Mouse (Mus musculus): ENCODE measurements around the gene Ets1. TPM values are rescaled to one million over a fixed set of nuclear protein-coding genes. Genes with fewer than 3 reads are reported as not detected.

The Ets1 gene
- polyA plus RNA-seq, 1 experiment = 7.4 TPM

DNA sequence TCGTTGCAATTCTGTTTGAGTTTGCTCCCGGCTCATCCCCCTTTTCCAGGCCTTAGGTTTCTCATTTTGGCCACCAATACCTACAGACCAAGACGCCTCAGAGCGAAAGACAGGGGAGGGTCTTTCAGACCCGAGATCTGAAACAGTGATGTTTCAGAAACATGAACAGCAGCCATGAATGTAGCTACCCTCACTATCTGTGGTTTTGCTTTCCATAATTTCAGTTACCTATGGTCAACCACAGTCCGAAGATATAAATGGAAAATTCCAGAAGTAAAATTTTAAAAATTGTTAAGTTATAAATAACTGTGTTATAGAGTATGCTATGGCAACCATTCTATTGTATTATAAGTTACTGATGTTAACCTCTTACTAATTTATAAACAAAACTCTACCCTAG lies 20.6 kb upstream of the Ets1 start:
- no peak overlapping the region for H3K27ac ChIP-seq (ENCODE audit: insufficient read depth, low read depth, low read length)

GRCm38 (mm10) chr9:32615986-32616385 lies 20.0 kb upstream of the Ets1 start:
- TF ChIP-seq POLR2A (IDR thresholded peaks at IDR 0.05; ENCODE audit: borderline replicate concordance, low read depth, low read length) = no peak
- no peak for TF ChIP-seq CTCF (IDR thresholded peaks at IDR 0.05; ENCODE audit: low read depth, low read length)
- H3K4me1 ChIP-seq (ENCODE audit: control insufficient read depth, insufficient read depth, low read length) = no peaks in the 10 kb centered on the region

More for the DNA sequence above, 20.6 kb upstream of the Ets1 start:
- H3K4me3 ChIP-seq (ENCODE audit: insufficient read depth, low read length) = no peak overlapping the region
- TF ChIP-seq POLR2A (IDR thresholded peaks at IDR 0.05; ENCODE audit: borderline replicate concordance, low read depth, low read length) = no peak
- no peak for TF ChIP-seq CTCF (IDR thresholded peaks at IDR 0.05; ENCODE audit: low read depth, low read length)
- no peaks in the 10 kb centered on the region for H3K4me1 ChIP-seq (ENCODE audit: control insufficient read depth, insufficient read depth, low read length)

DNA sequence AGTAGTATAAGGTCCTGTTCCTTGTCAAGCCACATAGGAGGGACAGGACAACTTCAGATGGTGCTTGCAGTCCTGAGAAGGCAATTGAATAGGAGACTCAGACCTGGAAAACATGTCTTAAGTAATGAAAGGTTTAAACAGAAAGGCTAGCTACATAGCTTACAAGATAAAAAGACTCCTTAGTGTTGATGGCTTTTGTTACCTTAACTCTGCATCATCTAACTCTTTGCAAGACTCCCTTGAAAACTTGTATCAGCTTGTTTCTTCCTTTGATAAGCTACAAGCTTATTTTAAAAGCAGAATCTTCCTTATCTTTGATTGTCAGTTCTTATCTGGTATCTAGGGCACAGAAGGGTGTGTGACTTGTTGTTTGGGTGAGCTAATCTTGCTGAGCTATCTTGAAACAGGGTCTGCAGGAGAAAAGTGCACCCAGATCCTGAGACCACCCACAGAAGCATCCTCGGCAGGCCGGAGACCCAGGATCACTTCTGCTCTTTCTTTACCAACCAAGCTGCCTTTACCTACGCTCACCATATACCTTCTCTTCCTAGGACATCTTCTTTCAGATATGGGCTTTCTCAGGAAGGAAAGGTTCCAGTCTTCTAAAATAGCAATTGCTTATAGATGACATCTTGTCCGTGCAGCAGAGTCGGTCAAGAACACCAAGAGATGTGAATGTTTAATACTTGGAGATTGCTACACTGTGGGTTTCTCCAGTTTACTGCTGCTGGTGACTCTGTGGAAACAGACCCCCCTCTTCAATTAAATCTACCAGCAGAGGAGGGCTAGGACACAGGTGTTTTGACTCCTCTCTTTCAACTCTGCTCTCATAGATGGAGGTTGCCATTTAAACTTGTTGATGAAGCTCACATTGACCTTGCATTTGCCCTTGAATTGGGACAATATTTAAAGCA lies 19.2 kb upstream of the Ets1 start:
- Histone ChIP-seq H3K27ac (ENCODE audit: insufficient read depth, low read depth, low read length) (no peak overlapping the region), H3K4me1 (ENCODE audit: control insufficient read depth, insufficient read depth, low read length) (no peaks in the 10 kb centered on the region), H3K4me3 (ENCODE audit: insufficient read depth, low read length) (no peak overlapping the region)
- no peak for TF ChIP-seq CTCF (IDR thresholded peaks at IDR 0.05; ENCODE audit: low read depth, low read length)
- TF ChIP-seq POLR2A (IDR thresholded peaks at IDR 0.05; ENCODE audit: borderline replicate concordance, low read depth, low read length) = no peak

More at GRCm38 (mm10) chr9:32615986-32616385, 20.0 kb upstream of the Ets1 start:
- Histone ChIP-seq H3K27ac (ENCODE audit: insufficient read depth, low read depth, low read length) (no peak overlapping the region), H3K4me3 (ENCODE audit: insufficient read depth, low read length) (no peak overlapping the region)

DNA sequence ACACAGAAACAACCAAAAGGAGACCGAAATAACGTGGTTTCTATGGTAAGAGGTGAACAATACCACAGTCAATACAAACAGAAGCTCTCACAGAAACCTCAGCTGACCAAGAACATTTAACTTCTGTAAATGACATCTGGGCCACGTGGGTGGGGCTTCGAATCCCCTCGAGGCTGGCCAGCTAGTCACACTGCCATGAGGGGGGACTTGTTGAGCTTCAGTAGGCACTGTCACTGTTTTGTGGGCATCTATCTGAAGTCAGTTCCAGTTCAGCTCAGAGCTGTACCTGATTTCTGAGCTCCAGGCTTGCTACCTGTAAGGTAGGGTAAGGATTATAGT lies 18.6 kb upstream of the Ets1 start:
- no peak for TF ChIP-seq CTCF (IDR thresholded peaks at IDR 0.05; ENCODE audit: low read depth, low read length)
- TF ChIP-seq POLR2A (IDR thresholded peaks at IDR 0.05; ENCODE audit: borderline replicate concordance, low read depth, low read length) = no peak
- Histone ChIP-seq H3K4me3 (ENCODE audit: insufficient read depth, low read length) (no peak overlapping the region), H3K27ac (ENCODE audit: insufficient read depth, low read depth, low read length) (no peak overlapping the region), H3K4me1 (ENCODE audit: control insufficient read depth, insufficient read depth, low read length) (no peaks in the 10 kb centered on the region)

DNA sequence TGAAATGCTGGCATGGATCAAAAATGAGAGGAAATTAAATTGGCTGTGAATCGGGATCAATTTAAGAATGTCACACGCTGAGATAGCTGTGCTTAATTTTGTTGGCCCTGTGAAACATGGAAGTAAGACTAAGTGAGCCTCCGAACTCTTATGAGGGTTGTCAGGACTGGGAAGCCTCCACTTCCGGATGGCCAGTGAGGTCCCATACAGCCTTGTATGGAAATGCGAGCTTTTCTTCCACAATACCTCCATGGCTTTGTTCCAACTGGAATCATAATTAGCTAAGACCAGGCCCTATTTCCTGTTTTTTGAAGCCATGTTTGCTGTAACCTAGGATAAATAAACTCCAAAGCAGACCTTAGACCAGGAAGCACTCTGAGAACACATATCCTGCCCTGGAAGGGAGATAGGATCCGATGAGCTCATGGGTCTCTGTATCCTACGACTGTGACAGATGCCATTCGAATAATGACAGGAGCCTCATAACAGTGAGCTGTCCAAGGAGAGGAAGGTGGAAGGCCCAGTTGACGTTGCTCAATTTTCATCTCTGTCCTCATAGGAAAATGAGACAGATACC lies 17.4 kb upstream of the Ets1 start:
- H3K4me3 ChIP-seq (ENCODE audit: insufficient read depth, low read length) = no peak overlapping the region
- no peaks in the 10 kb centered on the region for H3K4me1 ChIP-seq (ENCODE audit: control insufficient read depth, insufficient read depth, low read length)
- H3K27ac ChIP-seq (ENCODE audit: insufficient read depth, low read depth, low read length) = no peak overlapping the region
- TF ChIP-seq CTCF (IDR thresholded peaks at IDR 0.05; ENCODE audit: low read depth, low read length) (no peak), POLR2A (IDR thresholded peaks at IDR 0.05; ENCODE audit: borderline replicate concordance, low read depth, low read length) (no peak)

DNA sequence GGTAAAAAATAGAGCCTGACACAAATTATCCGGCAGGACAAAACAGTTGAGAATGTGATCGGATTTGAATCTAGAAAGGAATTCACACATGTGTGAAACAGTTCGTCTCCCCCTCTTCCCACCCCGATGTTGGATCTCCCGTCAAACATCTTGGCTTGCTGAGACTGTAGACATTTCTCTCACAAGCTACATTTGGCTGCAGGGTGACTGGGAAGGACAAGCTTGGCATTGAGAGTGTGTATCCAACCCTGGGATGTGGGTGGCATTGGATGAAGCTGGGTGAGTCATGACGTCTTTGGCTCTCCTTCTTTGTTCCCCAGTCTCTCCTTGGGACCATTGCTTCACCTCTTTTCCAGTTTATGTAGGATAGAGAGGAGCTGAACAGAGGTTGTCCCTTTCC lies 16.4 kb upstream of the Ets1 start:
- Histone ChIP-seq H3K4me3 (ENCODE audit: insufficient read depth, low read length) (no peak overlapping the region), H3K4me1 (ENCODE audit: control insufficient read depth, insufficient read depth, low read length) (no peaks in the 10 kb centered on the region), H3K27ac (ENCODE audit: insufficient read depth, low read depth, low read length) (no peak overlapping the region)
- TF ChIP-seq POLR2A (IDR thresholded peaks at IDR 0.05; ENCODE audit: borderline replicate concordance, low read depth, low read length) (no peak), CTCF (IDR thresholded peaks at IDR 0.05; ENCODE audit: low read depth, low read length) (no peak)

DNA sequence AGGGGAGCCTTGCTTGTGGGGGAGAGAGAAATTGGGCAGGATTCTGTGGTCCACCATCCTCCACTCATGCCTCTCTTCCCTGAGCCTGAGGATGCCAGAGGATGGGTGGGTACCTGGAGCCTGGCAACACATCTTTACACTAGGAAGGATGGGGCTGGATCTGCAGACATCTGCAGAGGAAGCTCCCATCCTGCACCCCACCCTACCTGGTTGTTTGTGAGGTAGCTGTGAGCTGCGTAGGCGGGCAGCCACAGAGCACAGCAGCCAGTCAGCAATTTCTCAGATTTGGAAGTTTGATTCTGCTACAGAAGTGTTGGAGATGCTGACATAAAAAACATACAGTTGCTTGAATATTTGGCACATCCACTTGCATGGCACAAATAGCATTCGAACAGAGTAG lies 15.6 kb upstream of the Ets1 start:
- Histone ChIP-seq H3K4me3 (ENCODE audit: insufficient read depth, low read length) (no peak overlapping the region), H3K4me1 (ENCODE audit: control insufficient read depth, insufficient read depth, low read length) (no peaks in the 10 kb centered on the region), H3K27ac (ENCODE audit: insufficient read depth, low read depth, low read length) (no peak overlapping the region)
- TF ChIP-seq POLR2A (IDR thresholded peaks at IDR 0.05; ENCODE audit: borderline replicate concordance, low read depth, low read length) (no peak), CTCF (IDR thresholded peaks at IDR 0.05; ENCODE audit: low read depth, low read length) (no peak)

GRCm38 (mm10) chr9:32629385-32629981 lies 6.5 kb upstream of the Ets1 start:
- Histone ChIP-seq H3K27ac (ENCODE audit: insufficient read depth, low read depth, low read length) (no peak overlapping the region), H3K4me1 (ENCODE audit: control insufficient read depth, insufficient read depth, low read length) (no peaks in the 10 kb centered on the region), H3K4me3 (ENCODE audit: insufficient read depth, low read length) (no peak overlapping the region)
- TF ChIP-seq CTCF (IDR thresholded peaks at IDR 0.05; ENCODE audit: low read depth, low read length) (no peak), POLR2A (IDR thresholded peaks at IDR 0.05; ENCODE audit: borderline replicate concordance, low read depth, low read length) (no peak)

DNA sequence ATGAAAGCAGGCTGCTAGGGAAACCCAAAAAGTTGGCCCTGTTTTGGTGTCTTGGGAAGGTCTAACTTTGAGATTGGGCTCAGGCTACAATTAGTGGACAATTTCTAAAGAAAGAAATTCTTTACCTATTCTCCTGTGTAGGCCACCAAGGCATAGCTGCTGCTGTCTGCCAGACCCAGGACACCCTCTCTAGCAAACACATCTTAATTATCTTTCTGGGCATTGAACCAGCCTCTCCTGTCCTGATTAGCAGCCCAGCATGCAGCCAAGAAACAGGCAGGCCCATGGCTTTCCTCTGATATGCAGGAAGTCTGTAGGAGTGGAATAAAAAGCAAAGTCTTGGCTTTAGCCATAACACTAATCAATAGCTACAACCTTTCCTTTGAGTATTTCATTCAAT lies 4.7 kb upstream of the Ets1 start:
- no peak overlapping the region for H3K4me3 ChIP-seq (ENCODE audit: insufficient read depth, low read length)
- H3K27ac ChIP-seq (ENCODE audit: insufficient read depth, low read depth, low read length) = no peak overlapping the region
- no peaks in the 10 kb centered on the region for H3K4me1 ChIP-seq (ENCODE audit: control insufficient read depth, insufficient read depth, low read length)
- no peak for TF ChIP-seq CTCF (IDR thresholded peaks at IDR 0.05; ENCODE audit: low read depth, low read length)
- TF ChIP-seq POLR2A (IDR thresholded peaks at IDR 0.05; ENCODE audit: borderline replicate concordance, low read depth, low read length) = no peak

GRCm38 (mm10) chr9:32632237-32632636 lies 3.8 kb upstream of the Ets1 start:
- no peaks in the 10 kb centered on the region for H3K4me1 ChIP-seq (ENCODE audit: control insufficient read depth, insufficient read depth, low read length)
- H3K4me3 ChIP-seq (ENCODE audit: insufficient read depth, low read length) = no peak overlapping the region
- no peak overlapping the region for H3K27ac ChIP-seq (ENCODE audit: insufficient read depth, low read depth, low read length)
- TF ChIP-seq POLR2A (IDR thresholded peaks at IDR 0.05; ENCODE audit: borderline replicate concordance, low read depth, low read length) = no peak

Measured in bone marrow macrophage, adult 2 months (primary cell).